Mouse (Mus musculus): ENCODE data around the gene Gm3646.

DNA sequence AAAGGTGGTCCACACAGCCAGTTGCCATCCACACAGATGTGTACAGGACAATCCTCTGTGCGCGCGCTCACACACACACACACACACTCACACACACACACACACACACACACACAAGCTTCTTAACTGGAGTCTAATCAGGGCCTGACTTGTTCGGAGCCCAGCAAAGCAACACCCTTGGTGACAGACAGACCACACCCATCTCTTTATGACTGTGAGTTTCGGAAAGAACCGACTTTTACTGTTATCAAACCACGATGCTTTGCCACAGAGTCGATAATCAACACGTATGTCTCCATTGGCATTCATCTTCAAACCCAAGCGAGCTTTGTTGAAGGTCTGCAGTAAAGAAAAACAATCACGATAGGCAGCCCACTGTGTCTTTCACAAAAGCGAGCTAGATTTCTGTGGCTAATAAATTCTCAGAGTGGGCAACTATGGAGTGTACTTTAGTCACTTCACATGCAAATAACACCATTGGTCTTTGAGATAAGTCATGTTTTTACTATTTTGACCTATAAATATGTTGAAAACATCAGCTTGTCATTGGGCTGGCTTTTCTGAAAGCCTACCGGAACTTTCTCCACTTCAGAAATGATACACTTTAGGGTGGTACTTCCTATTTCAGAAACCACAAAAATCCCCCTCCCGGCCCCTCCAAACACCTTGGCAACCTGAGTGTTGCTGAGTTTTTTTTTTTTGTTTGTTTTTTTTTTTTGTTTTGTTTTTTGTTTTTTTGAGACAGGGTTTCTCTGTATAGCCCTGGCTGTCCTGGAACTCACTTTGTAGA lies 37.3 kb upstream of the Gm3646 start:
- TF ChIP-seq CTCF (IDR thresholded peaks at IDR 0.05; ENCODE audit: low read depth) (no peak), EP300 (optimal IDR thresholded peaks at IDR 0.05) (no peak)
